Mouse (Mus musculus) olfactory bulb, adult 2 months (tissue): ENCODE results near the gene Aak1.

Source experiments
- CTCF ChIP-seq: fragments of 200-500 bp; IDR thresholded peaks from 2 replicates; pipeline ENCODE4 v1.5.1; 2012; ENCODE audit warnings: low read depth, mild to moderate bottlenecking, low read length, moderate library complexity; ENCODE audit not compliant: insufficient read depth
- POLR2A ChIP-seq: fragments of 200-500 bp; IDR thresholded peaks from 2 replicates; pipeline ENCODE4 v1.6.1; 2012; ENCODE audit warnings: mild to moderate bottlenecking, low read depth, low read length, moderate library complexity; ENCODE audit not compliant: insufficient read depth

GRCm38 (mm10) chr6:86816586-86816985 lies 32.7 kb upstream of the Aak1 start:
- TF ChIP-seq CTCF (no peak), POLR2A (no peak)
